Mouse (Mus musculus) testis, adult 2 months (tissue): ENCODE measurements at regions not wholly inside any gene's neighbourhood (a gene's known extent, or its start where the extent isn't known, plus 50 kb on each side); places are given as distances from the start of the nearest gene placed in this dataset.
"Not testable (repeated sequence)": the region's sequence is repeated elsewhere in the genome, so short reads cannot be mapped to it uniquely, and the experiment has no call there.

Experiments used
- CTCF ChIP-seq: fragments of 200-500 bp; IDR thresholded peaks from 2 replicates; pipeline ENCODE4 v1.5.1; 2012; ENCODE audit warnings: low read depth, mild to moderate bottlenecking, inconsistent platforms, low read length, moderate library complexity; ENCODE audit not compliant: control insufficient read depth, insufficient read depth, insufficient replicate concordance
- POLR2A ChIP-seq: fragments of 200-500 bp; IDR thresholded peaks from 2 replicates; pipeline ENCODE4 v1.6.1; 2012; ENCODE audit warnings: low read depth, mild to moderate bottlenecking, inconsistent platforms, low read length, moderate library complexity; ENCODE audit not compliant: control insufficient read depth

GRCm38 (mm10) chr2:117477503-117477902 is 134.7 kb upstream of the Rasgrp1 start:
- not testable (repeated sequence) for TF ChIP-seq CTCF, POLR2A
